Mouse (Mus musculus): Measurements from ENCODE around the gene Olfr19.
"Not testable (repeated sequence)": the region's sequence is repeated elsewhere in the genome, so short reads cannot be mapped to it uniquely, and the experiment has no call there.

Gene Olfr19

DNA sequence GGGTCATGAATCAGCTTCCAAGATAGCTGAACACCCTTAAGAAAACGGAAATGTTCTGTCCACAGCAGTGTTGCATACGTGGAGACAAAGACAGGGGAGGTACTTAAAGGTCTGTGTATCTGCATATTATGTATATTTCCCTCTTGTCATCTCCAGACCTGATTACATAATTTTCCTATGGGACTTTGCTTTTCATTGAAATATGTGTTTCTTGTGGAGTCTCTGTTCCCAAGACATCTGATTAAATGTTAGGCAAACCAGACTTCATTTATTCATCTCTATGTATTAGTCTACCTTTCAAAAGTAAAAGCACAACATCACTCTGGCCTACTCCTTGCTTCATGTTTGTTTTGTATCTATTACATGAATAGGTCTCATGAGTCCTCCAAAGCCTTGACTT lies at the start of gene Olfr19:
TSS of gene Olfr19 (minus strand) at position 101 of the 400 bp plus-strand sequence.
- no peak for DNase-seq (ENCODE audit: low read depth, low spot score)

DNA sequence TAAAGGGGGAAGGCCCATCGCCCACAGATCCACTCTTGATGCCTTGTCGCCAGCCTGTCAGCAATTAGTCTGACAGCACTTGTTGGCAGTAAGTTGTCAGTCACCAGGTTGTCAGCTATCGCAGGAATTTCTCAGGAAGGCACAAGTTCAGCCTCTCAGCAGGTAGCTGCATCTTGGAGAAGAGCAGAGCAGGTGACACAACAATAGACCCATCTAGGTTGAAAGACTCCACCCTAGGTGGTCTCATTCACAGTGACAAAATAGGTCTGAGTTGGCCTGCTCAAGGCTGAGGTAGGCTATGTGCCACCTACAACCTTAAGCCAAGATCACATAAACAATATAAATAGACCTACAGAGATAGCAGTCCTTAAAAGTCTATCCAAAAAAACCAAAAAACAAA lies 8.8 kb upstream of the Olfr19 start:
- DNase-seq (ENCODE audit: low read depth, low spot score), result no peak

DNA sequence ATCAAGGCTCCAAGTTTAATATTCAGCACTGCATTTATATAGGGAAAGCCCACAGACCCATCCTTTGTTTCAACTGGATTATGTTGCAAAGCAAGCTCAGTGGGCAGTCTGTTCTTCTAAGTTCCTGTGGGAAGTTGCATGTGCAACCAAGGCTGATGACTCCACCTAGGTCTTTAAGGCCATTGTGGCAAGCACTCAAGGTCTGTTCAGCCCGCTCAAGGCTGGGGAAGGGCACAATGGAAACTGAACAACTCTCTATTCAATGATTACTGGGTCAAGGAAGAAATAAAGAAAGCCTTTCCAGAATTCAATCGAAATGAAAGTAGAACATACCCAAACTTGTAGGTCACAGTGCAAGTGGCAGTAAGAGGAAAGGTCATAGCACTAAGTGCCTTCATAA lies 7.8 kb upstream of the Olfr19 start:
- no peak for DNase-seq (ENCODE audit: low read depth, low spot score)

DNA sequence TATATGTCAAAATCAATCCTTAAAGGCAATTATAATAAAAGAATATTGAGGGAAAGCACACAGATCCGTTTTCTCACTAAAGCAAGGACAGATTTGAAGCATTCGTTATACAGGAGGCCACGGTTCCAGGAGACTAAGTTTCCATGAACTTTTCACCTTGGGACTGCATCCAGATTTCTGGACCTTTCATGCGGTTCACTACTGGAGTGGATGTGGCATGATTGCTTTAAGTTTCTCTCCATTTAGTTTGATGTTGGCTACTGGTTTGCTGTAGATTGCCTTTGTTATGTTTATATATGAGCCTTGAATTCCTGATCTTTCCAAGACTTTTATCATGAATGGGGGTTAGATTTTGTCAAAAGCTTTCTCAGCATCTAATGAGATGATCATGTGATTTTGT lies 11.2 kb downstream of the Olfr19 start:
- no peak for DNase-seq (ENCODE audit: low read depth, low spot score)

DNA sequence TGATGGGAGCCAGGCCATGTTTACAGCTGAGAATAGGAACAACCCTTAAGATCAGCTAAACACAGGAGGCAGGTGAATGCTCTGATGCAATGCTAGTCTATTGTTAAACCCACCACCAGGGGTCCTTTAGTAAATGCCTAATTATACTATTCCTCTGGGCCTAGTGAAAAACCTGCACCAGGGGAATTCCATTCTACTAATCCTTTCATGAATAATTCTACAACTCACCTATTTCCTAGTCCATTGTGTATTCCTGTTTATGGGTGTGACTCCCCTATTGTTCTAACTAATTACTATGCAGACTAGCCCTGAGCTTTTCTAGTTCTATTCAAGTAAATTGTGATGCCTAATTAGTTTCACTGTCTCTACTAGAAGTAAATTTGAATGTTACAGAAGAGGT lies 11.7 kb downstream of the Olfr19 start:
- DNase-seq (ENCODE audit: low read depth, low spot score), result not testable (repeated sequence)

DNA sequence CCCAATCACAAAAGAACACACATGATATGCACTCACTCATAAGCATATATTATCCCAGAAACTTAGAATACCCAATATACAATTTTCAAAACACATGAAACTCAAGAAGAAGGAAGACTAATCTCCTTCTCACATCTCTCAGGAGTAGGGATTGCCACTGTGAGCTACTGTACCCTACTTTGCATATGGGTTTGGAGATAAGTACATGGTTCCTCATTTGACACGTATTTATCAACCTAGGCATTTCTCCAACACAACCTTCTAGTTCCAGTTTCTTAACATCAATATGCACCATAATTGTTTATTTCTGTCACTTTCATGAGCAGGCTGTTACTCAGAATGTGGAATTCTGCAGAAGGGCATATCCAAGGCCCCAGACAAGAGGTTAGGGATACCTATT lies 31.1 kb downstream of the Olfr19 start:
- no peak for DNase-seq (ENCODE audit: low read depth, low spot score)

DNA sequence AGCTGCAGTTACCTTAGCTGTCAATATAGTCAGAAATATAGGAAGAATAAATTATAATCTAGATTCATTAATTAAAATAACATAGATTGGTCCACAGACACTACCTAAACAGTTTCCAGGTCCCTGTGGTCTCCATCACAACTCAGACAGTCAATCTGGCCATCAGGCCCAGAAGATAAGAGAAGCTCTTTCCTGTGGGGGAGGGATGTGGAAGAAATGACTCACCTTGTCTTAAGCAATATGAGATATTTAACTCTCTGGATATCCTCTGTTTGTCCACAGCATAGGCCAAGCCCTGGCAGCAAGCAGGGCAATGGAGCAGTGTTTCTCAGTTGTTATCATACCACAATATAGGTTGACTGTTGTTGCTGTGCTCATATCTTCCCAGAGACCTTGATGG lies 42.5 kb downstream of the Olfr19 start:
- no peak for DNase-seq (ENCODE audit: low read depth, low spot score)

Data from brain, embryonic 18.5 days (tissue).